Mouse (Mus musculus) lung, postnatal 0 days (tissue): ENCODE data around the gene Tgfbr2.

Experiments
- CTCF ChIP-seq: IDR thresholded peaks from 2 replicates; pipeline ENCODE4 v1.5.1; 2016; ENCODE audit warnings: antibody characterized with exemption, mild to moderate bottlenecking
- EP300 ChIP-seq: IDR thresholded peaks from 2 replicates; pipeline ENCODE4 v1.6.1; 2016; ENCODE audit warnings: antibody characterized with exemption, mild to moderate bottlenecking, control low read depth

DNA sequence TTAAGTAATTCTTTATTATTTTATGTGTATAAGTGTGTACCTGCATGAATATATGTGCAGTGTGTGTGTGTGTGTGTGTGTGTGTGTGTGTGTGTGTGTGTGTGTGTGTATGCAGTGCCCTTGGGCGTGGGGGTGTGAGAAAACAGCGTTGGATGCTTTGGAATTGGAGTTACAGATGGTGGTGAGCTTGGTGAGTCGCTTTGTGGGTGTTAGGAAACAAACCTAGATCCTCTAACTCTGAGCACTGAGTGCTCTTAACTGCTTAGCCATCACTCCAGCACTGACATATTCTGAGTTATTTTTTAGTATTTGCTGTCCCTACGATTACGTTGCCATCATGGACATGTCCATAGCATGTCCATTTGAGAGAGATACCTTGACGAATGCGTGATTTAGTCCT, 59.3 kb downstream of the Tgfbr2 start:
- TF ChIP-seq EP300 (no peak), CTCF (no peak)
